Comparison of ENCODE assay signal across 11 mouse cellular contexts in the genomic region with DNA sequence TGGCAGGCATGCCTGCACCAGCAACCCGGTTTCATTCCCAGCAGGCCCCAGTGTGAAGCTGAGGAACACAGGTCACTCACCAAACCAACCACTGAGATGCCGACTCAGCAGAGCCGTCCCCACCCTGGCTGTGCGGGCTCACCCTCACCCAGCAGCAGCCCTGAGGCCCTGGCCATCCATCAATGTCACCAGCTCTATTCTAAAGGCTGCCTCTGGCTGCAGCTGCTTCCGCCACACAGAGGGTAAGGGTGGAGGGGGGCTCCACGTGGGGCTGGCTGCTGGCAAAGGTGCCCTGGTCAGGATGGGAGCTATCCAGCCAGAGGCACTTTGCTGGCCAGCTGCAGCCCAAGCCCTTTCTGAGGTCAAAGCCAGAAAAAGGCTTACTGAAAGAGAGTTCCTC.
DNase-seq lines count a peak whose midpoint lies in the region; ATAC-seq lines count a peak whose summit lies in the region.
"Had no signal": no experiment of that assay in that cellular context is flagged by ENCODE, and none has a peak within 500 bp of the region (broad histone marks: within the 10 kb centered on the region; RNA-seq: fewer than 3 reads in every experiment).

No protein-coding gene starts in this region.

- peaks cover 21% of the 10 kb centered on the region; the same call in 1 of the 2 replicates for H3K27me3 ChIP-seq in liver, embryonic 12.5 days (replicated peaks)
- 0 out of 2 replicates have a peak, but pooled peaks cover 6% of the 10 kb centered on the region for H3K27me3 ChIP-seq in liver, embryonic 11.5 days (replicated peaks; ENCODE audit: control insufficient read depth, insufficient read depth, low read length)
- peaks cover 13% of the 10 kb centered on the region; the same call in 1 of the 2 replicates for H3K27me3 ChIP-seq in neural tube, embryonic 12.5 days (replicated peaks)
- H3K27me3 ChIP-seq: forebrain, embryonic 15.5 days had no signal

- no peak overlapping the region for H3K27ac ChIP-seq in liver, embryonic 12.5 days
- H3K27ac ChIP-seq in liver, embryonic 11.5 days (ENCODE audit: low read depth, low read length) = no peak overlapping the region
- no peak overlapping the region for H3K27ac ChIP-seq in neural tube, embryonic 12.5 days
- H3K27ac ChIP-seq: forebrain, embryonic 15.5 days; layer of hippocampus, adult 2 months; midbrain, embryonic 13.5 days had no signal

- H3K4me1 ChIP-seq in liver, embryonic 12.5 days = no peaks in the 10 kb centered on the region
- H3K4me1 ChIP-seq in liver, embryonic 11.5 days (replicated peaks; ENCODE audit: control insufficient read depth, insufficient read depth, low read length) = no peaks in the 10 kb centered on the region
- peaks cover 32% of the 10 kb centered on the region for H3K4me1 ChIP-seq in neural tube, embryonic 12.5 days

- H3K9me3 ChIP-seq in liver, embryonic 12.5 days (replicated peaks) = no peaks in the 10 kb centered on the region
- H3K9me3 ChIP-seq in liver, embryonic 11.5 days (ENCODE audit: control insufficient read depth, low read length) = no peaks in the 10 kb centered on the region
- no peaks in the 10 kb centered on the region for H3K9me3 ChIP-seq in neural tube, embryonic 12.5 days
- H3K9me3 ChIP-seq: forebrain, embryonic 15.5 days; midbrain, embryonic 13.5 days had no signal

- WGBS in liver, embryonic 12.5 days (ENCODE audit: insufficient replicate concordance) = 12% methylated on average over 6 of the region's 6 CpGs
- 16% methylated on average over 6 of the region's 6 CpGs for WGBS in liver, embryonic 11.5 days
- WGBS in neural tube, embryonic 12.5 days = 9% methylated on average over 6 of the region's 6 CpGs

- H3K9ac ChIP-seq in liver, embryonic 12.5 days = no peak overlapping the region
- H3K9ac ChIP-seq in liver, embryonic 11.5 days (ENCODE audit: low read depth, low read length) = no peak overlapping the region
- no peak overlapping the region for H3K9ac ChIP-seq in neural tube, embryonic 12.5 days
- H3K9ac ChIP-seq: forebrain, embryonic 15.5 days; midbrain, embryonic 13.5 days had no signal

- ATAC-seq in liver, embryonic 12.5 days = 0 out of 2 replicates have a peak, but pooled peaks have one; percentile 27
- ATAC-seq in liver, embryonic 11.5 days (replicated peaks; ENCODE audit: low FRiP score) = no peak
- peak; percentile 48; the same call in 1 of the 2 replicates for ATAC-seq in neural tube, embryonic 12.5 days (ENCODE audit: low FRiP score, low read depth)
- ATAC-seq: forebrain, embryonic 15.5 days; midbrain, embryonic 13.5 days had no signal

- no peaks in the 10 kb centered on the region for H3K36me3 ChIP-seq in liver, embryonic 12.5 days
- no peaks in the 10 kb centered on the region for H3K36me3 ChIP-seq in liver, embryonic 11.5 days (ENCODE audit: control insufficient read depth, insufficient read depth, low read length)
- H3K36me3 ChIP-seq in neural tube, embryonic 12.5 days = no peaks in the 10 kb centered on the region
- H3K36me3 ChIP-seq: forebrain, embryonic 15.5 days; midbrain, embryonic 13.5 days had no signal

- DNase-seq in liver, embryonic 11.5 days (ENCODE audit: low spot score) = no peak
- peak; percentile 66 for DNase-seq in embryo, embryonic 11 days
- peak; percentile 34 for DNase-seq in kidney, adult 9 months
- no peak for DNase-seq in right cerebral cortex, adult 18-20 months
- DNase-seq in right cerebral cortex, postnatal 25 days = no peak
- DNase-seq in thymus, postnatal 10 days (ENCODE audit: low spot score in 2 of 2) = no peak

- H3K4me3 ChIP-seq in liver, embryonic 12.5 days = no peak overlapping the region
- no peak overlapping the region for H3K4me3 ChIP-seq in liver, embryonic 11.5 days (ENCODE audit: low read depth, low read length)
- H3K4me3 ChIP-seq in neural tube, embryonic 12.5 days = no peak overlapping the region
- H3K4me3 ChIP-seq: forebrain, embryonic 15.5 days; layer of hippocampus, adult 2 months; midbrain, embryonic 13.5 days had no signal

- no peak overlapping the region for H3K4me2 ChIP-seq in liver, embryonic 12.5 days
- no peak overlapping the region for H3K4me2 ChIP-seq in liver, embryonic 11.5 days
- H3K4me2 ChIP-seq in neural tube, embryonic 12.5 days (replicated peaks) = peak overlapping the region; percentile 16; the same call in 1 of the 2 replicates
- H3K4me2 ChIP-seq: forebrain, embryonic 15.5 days; midbrain, embryonic 13.5 days had no signal

Comparison
In these comparisons a context has a peak if more than half of its experiments do, and no peak if none do; other contexts are left out.
1. DNase-seq: peak in embryo, embryonic 11 days (single experiment) and kidney, adult 9 months (single experiment); none in liver, embryonic 11.5 days (single experiment), right cerebral cortex, adult 18-20 months (single experiment), right cerebral cortex, postnatal 25 days (single experiment) and thymus, postnatal 10 days (0 of 2).